Mouse (Mus musculus): ENCODE measurements at regions not wholly inside any gene's neighbourhood (a gene's known extent, or its start where the extent isn't known, plus 50 kb on each side); places are given as distances from the start of the nearest gene placed in this dataset.
A peak's percentile ranks its signal among the peaks of the same experiment; 100 is the strongest.

DNA sequence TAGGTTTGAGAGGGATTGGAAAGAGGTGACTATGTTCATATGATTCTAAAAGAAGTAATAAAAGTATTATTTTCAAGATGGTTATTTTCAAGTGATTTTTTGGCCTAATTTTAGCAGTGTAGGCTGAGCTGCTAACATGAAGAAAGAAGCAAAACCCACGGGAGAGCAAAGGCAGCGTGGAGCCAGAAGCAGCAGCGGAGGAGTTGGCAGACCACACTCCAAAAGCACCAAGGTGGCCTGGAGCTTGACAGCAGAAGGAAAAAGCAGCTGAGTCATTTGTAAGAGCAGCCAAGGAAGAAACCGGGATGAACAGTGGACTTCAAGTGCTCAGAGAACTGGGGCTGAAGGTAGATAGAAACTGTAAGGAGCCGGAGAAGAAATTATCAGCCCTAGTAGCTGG, 55.9 kb downstream of the Hdgfl1 start:
- H3K4me3 ChIP-seq (ENCODE audit: low read depth, low read length): no peak overlapping the region
- H3K4me2 ChIP-seq (ENCODE audit: low read depth, low read length, poor library complexity, severe bottlenecking): no peak overlapping the region
- no peaks in the 10 kb centered on the region for H3K9me3 ChIP-seq (ENCODE audit: low read length)
- no peaks in the 10 kb centered on the region for H3K36me3 ChIP-seq (ENCODE audit: insufficient read depth, low read length)
- H3K27ac ChIP-seq (ENCODE audit: low read depth, low read length): no peak overlapping the region
- no peak for ATAC-seq (ENCODE audit: low FRiP score)
- no peaks in the 10 kb centered on the region for H3K4me1 ChIP-seq (ENCODE audit: insufficient read depth, low read length)
- TF ChIP-seq CTCF (IDR thresholded peaks at IDR 0.05): no peak
- peak; percentile 16 for DNase-seq (ENCODE audit: low spot score)
- WGBS: 73% methylated on average over 5 of the region's 5 CpGs
- H3K9ac ChIP-seq (replicated peaks; ENCODE audit: low read length, poor library complexity, severe bottlenecking): no peak overlapping the region
- H3K27me3 ChIP-seq (ENCODE audit: insufficient read depth, low read length): no peaks in the 10 kb centered on the region

- H3K4me2 ChIP-seq (ENCODE audit: low read depth, low read length, poor library complexity, severe bottlenecking): no peak overlapping the region
- DNase-seq (ENCODE audit: low spot score) (peak; percentile 50), ATAC-seq (ENCODE audit: low FRiP score) (peak; percentile 63; the same call in 1 of the 2 replicates)
- TF ChIP-seq CTCF (IDR thresholded peaks at IDR 0.05): no peak
- no peak overlapping the region for H3K9ac ChIP-seq (replicated peaks; ENCODE audit: low read length, poor library complexity, severe bottlenecking)
- H3K4me1 ChIP-seq (ENCODE audit: insufficient read depth, low read length): no peaks in the 10 kb centered on the region
- no peak overlapping the region for H3K27ac ChIP-seq (ENCODE audit: low read depth, low read length)
- H3K36me3 ChIP-seq (ENCODE audit: insufficient read depth, low read length): no peaks in the 10 kb centered on the region
- no peaks in the 10 kb centered on the region for H3K9me3 ChIP-seq (ENCODE audit: low read length)
- H3K4me3 ChIP-seq (ENCODE audit: low read depth, low read length): no peak overlapping the region
- H3K27me3 ChIP-seq (ENCODE audit: insufficient read depth, low read length): no peaks in the 10 kb centered on the region
- 21% methylated on average over 4 of the region's 4 CpGs for WGBS
These were observed 70.8 kb downstream of the Hdgfl1 start for GRCm38 (mm10) chr13:26699062-26699684.

GRCm38 (mm10) chr13:26659471-26659870, 110.5 kb downstream of the Hdgfl1 start:
- no peaks in the 10 kb centered on the region for H3K4me1 ChIP-seq (ENCODE audit: insufficient read depth, low read length)
- no peak overlapping the region for H3K4me2 ChIP-seq (ENCODE audit: low read depth, low read length, poor library complexity, severe bottlenecking)
- no peaks in the 10 kb centered on the region for H3K36me3 ChIP-seq (ENCODE audit: insufficient read depth, low read length)
- WGBS: 72% methylated on average over 2 of the region's 2 CpGs
- no peaks in the 10 kb centered on the region for H3K27me3 ChIP-seq (ENCODE audit: insufficient read depth, low read length)
- TF ChIP-seq CTCF (IDR thresholded peaks at IDR 0.05): no peak
- ATAC-seq (ENCODE audit: low FRiP score) (no peak), DNase-seq (ENCODE audit: low spot score) (no peak)
- H3K4me3 ChIP-seq (ENCODE audit: low read depth, low read length): no peak overlapping the region
- H3K27ac ChIP-seq (ENCODE audit: low read depth, low read length): no peak overlapping the region
- no peaks in the 10 kb centered on the region for H3K9me3 ChIP-seq (ENCODE audit: low read length)
- H3K9ac ChIP-seq (replicated peaks; ENCODE audit: low read length, poor library complexity, severe bottlenecking): no peak overlapping the region

DNA sequence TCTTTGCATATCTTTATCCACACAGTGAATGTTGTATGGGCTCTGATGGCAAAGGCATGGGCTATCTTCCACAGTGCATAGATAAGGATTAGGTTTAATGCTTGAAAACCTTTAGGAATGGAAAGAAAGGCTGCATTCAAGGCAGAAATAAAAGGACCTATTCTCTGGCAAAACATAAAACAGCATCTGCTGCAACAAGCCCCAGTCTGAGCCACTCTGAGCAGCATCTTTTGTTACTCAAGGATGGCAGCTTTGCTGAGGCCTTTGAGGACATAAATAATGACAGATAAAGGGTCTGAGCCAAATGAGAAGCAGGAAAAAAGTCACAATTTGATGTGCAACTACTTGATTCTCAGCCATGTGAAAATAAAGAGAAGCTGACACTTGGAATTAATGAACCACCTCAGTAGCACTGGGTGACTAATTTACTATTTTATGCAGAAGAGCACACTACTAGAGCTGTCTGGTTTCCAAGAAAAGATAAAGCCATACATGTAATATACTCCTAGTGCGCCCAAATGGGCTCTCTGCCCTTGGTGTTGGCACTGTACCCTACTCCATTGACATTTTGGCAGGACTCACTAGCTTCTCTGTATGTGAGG, 112.9 kb downstream of the Hdgfl1 start:
- Histone ChIP-seq H3K4me1 (ENCODE audit: insufficient read depth, low read length) (no peaks in the 10 kb centered on the region), H3K36me3 (ENCODE audit: insufficient read depth, low read length) (no peaks in the 10 kb centered on the region), H3K27me3 (ENCODE audit: insufficient read depth, low read length) (no peaks in the 10 kb centered on the region), H3K27ac (ENCODE audit: low read depth, low read length) (no peak overlapping the region), H3K9ac (replicated peaks; ENCODE audit: low read length, poor library complexity, severe bottlenecking) (no peak overlapping the region), H3K9me3 (ENCODE audit: low read length) (no peaks in the 10 kb centered on the region), H3K4me2 (ENCODE audit: low read depth, low read length, poor library complexity, severe bottlenecking) (no peak overlapping the region), H3K4me3 (ENCODE audit: low read depth, low read length) (no peak overlapping the region)
- no peak for TF ChIP-seq CTCF (IDR thresholded peaks at IDR 0.05)
- DNase-seq (ENCODE audit: low spot score) (peak; percentile 95), ATAC-seq (ENCODE audit: low FRiP score) (peak; percentile 85)
- 40% methylated on average over 1 of the region's 1 CpGs for WGBS
